Mouse (Mus musculus): ENCODE results near the gene Aanat. TPM values are rescaled to one million over a fixed set of nuclear protein-coding genes. Genes with fewer than 3 reads are reported as not detected.

Gene Aanat
- total RNA-seq (2018; cell fraction: chromatin; rRNA removed) = 1 to 10 TPM in 1 of 26 experiments, under 1 TPM in 1, not detected in 24; 0.59 to 1.3 TPM
- total RNA-seq (2018; cell fraction: cytosol; rRNA removed) = not detected
- 1 to 10 TPM in 1 of 26 experiments, under 1 TPM in 2, not detected in 23; 0.47 to 7.2 (median 0.50) TPM for total RNA-seq (2018; cell fraction: nucleus; rRNA removed)
- not detected in 3 replicates for polyA plus RNA-seq (2018)

GRCm38 (mm10) chr11:116586310-116586709 is at the start of gene Aanat:
Gene Aanat, plus strand, starts transcription at chr11:116586432.
- 79% methylated on average over 5 of the region's 5 CpGs for WGBS (ENCODE audit: missing documents)
- Histone ChIP-seq H3K36me3 (ENCODE audit: inconsistent target) (no peaks in the 10 kb centered on the region), H3K79me2 (ENCODE audit: inconsistent target) (no peaks in the 10 kb centered on the region), H3K4me3 (ENCODE audit: inconsistent target) (no peak within 1 kb of the TSS), H3K27ac (no peak within 1 kb of the TSS)

- Histone ChIP-seq H3K36me3 (ENCODE audit: inconsistent target) (no peaks in the 10 kb centered on the region), H3K79me2 (ENCODE audit: inconsistent target) (no peaks in the 10 kb centered on the region), H3K27ac (no peak overlapping the region), H3K4me3 (ENCODE audit: inconsistent target) (no peak overlapping the region)
- 97% methylated on average over 7 of the region's 7 CpGs for WGBS (ENCODE audit: missing documents)
Measured at GRCm38 (mm10) chr11:116536685-116537084, 49.5 kb upstream of the Aanat start.

DNA sequence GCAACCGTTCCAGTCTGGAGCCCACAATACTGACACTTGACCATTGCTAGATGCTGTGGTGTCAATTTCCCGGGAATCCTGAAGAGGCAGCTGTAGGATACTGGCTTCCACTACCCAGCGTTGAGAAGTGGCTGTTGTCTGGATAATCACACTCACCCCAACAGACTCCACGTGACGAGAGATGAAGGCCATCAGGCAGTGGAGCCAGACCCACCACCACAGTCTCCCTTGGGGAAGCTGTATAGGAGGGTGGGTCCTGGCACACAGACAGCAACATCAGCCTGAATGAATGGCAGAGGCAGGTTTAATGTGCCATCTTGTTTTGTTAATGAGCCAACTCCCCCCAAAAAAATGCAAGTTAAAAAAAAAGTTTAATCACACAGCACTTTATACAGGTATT is 48.8 kb upstream of the Aanat start:
- WGBS (ENCODE audit: missing documents) = 98% methylated on average over 5 of the region's 5 CpGs
- H3K36me3 ChIP-seq (ENCODE audit: inconsistent target) = no peaks in the 10 kb centered on the region
- no peak overlapping the region for H3K4me3 ChIP-seq (ENCODE audit: inconsistent target)
- no peak overlapping the region for H3K27ac ChIP-seq
- no peaks in the 10 kb centered on the region for H3K79me2 ChIP-seq (ENCODE audit: inconsistent target)

GRCm38 (mm10) chr11:116538142-116538735 is 48.0 kb upstream of the Aanat start:
- Histone ChIP-seq H3K36me3 (ENCODE audit: inconsistent target) (no peaks in the 10 kb centered on the region), H3K79me2 (ENCODE audit: inconsistent target) (no peaks in the 10 kb centered on the region), H3K4me3 (ENCODE audit: inconsistent target) (no peak overlapping the region), H3K27ac (no peak overlapping the region)
- WGBS (ENCODE audit: missing documents) = 96% methylated on average over 12 of the region's 12 CpGs

GRCm38 (mm10) chr11:116541183-116541582 is 45.0 kb upstream of the Aanat start:
- no peak overlapping the region for H3K27ac ChIP-seq
- peaks cover 16% of the 10 kb centered on the region; the same call in 1 of the 2 replicates for H3K36me3 ChIP-seq (ENCODE audit: inconsistent target)
- 96% methylated on average over 10 of the region's 11 CpGs for WGBS (ENCODE audit: missing documents)
- no peaks in the 10 kb centered on the region for H3K79me2 ChIP-seq (ENCODE audit: inconsistent target)
- H3K4me3 ChIP-seq (ENCODE audit: inconsistent target) = no peak overlapping the region

DNA sequence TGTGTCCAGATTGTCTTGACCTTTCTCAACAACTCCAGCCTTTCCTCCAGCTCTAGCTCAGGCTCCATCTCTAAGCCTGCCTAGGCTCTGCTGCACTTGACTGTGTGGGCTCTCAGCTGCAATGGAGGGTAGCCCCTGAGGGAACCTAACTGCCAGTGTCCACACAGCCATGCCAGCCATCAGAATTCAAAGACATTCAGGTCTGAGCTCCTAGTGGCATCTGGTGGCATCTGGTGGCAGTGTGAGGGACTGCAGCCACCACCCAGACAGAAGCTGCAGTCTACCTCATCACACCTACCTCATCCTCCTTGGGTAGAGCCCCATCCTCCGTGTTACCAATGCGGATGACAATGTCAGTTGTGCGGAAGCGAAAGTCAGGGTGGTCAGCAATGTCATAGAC is 43.1 kb upstream of the Aanat start:
- 84% methylated on average over 4 of the region's 4 CpGs for WGBS (ENCODE audit: missing documents)
- H3K4me3 ChIP-seq (ENCODE audit: inconsistent target) = no peak overlapping the region
- H3K27ac ChIP-seq = no peak overlapping the region
- H3K36me3 ChIP-seq (ENCODE audit: inconsistent target) = peaks cover 16% of the 10 kb centered on the region; the same call in 1 of the 2 replicates
- no peaks in the 10 kb centered on the region for H3K79me2 ChIP-seq (ENCODE audit: inconsistent target)

DNA sequence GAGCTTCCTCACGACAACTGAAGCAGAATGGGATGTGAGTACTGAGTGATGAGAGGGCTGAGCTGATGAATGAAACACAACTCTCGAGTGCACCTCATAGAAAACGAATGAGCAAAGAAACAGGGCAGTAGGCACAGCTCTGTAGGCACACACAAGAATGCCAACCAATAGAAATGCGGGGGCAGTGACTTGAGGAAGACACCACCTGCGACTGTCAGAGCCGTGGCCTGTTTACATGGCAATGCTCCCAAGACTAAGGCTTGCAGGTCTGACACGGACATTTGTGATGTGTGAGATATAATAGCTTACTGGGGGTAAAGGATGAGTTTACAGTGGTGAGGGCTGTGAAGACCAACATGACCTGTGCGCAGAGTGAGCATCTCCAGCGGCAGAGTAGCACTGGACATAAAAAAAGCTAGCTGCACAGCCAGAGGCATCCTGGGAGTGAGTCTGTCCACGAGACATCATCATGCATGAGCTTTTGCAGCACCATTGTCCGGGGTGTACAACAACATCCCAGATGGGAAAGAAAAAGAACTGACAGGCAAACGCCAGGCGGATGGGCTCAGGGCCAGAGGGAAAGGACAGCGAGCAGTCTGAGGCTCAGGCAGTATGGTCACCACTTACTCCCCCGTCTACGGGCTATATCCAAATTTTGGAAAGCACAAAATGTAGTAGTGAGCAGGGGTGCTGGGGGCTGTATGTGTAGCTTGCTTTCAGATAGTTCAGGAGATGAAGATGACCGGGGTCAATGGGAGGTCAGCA is 38.8 kb upstream of the Aanat start:
- no peak overlapping the region for H3K27ac ChIP-seq
- H3K36me3 ChIP-seq (ENCODE audit: inconsistent target) = peaks cover 16% of the 10 kb centered on the region; the same call in 1 of the 2 replicates
- H3K79me2 ChIP-seq (ENCODE audit: inconsistent target) = no peaks in the 10 kb centered on the region
- H3K4me3 ChIP-seq (ENCODE audit: inconsistent target) = no peak overlapping the region
- 93% methylated on average over 17 of the region's 17 CpGs for WGBS (ENCODE audit: missing documents)

DNA sequence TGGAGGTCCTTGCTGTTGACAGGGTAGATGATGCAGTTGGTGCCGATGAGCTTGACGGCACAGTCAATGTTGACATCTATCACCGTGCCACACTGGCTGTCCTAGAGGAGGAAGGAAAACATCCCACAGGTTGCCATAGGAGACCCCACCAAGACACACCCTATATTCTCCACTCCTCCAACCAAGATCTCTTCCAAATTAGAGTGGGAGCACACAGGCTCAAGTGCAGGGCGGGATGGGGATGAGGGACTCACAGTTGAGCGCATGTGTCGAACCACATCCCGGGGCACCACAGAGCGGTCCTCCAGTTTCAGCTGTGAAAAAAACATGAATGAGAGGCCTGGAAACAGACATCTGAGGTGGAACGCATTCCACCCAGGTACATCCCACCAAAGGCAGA is 37.5 kb upstream of the Aanat start:
- H3K27ac ChIP-seq = no peak overlapping the region
- peaks cover 13% of the 10 kb centered on the region; the same call in 1 of the 2 replicates for H3K36me3 ChIP-seq (ENCODE audit: inconsistent target)
- no peak overlapping the region for H3K4me3 ChIP-seq (ENCODE audit: inconsistent target)
- no peaks in the 10 kb centered on the region for H3K79me2 ChIP-seq (ENCODE audit: inconsistent target)
- WGBS (ENCODE audit: missing documents) = 95% methylated on average over 9 of the region's 9 CpGs

DNA sequence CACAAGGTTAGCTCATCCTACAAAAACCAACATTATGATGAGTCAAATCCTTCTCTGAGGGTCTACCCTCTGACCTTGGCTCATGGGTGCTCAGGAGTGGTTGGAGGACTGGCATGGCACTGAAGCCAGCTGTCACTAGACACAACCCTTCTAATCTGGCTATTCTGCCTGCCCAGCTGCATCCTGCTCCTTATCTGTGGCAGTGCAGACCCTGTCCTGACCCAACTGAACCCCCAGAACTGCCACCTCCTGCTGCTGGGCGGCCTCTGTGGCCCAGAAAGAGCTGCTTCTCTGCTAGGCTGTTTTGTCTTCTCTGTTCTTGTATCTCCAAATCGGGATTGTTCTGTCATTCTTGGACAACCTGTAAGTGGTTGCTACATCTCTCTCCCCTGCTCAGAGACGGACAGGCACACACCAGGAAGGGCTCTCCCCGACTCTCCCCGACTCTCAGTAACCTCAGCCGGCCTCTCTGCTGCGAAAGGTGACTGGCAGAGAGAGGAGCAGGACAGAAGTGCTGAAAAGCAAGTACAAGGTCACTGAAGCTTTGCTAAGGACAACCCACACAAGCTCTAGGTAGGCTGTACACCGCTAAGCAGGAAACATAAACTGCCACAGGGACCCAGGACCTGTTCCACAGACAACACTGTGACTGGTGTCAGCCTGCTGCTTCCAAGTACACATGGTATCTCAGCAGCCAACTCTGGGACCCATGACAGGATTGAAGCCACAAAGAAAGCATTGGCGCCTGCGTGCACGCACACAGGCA is 36.8 kb upstream of the Aanat start:
- H3K27ac ChIP-seq = no peak overlapping the region
- 67% methylated on average over 11 of the region's 11 CpGs for WGBS (ENCODE audit: missing documents)
- peaks cover 7% of the 10 kb centered on the region; the same call in 1 of the 2 replicates for H3K36me3 ChIP-seq (ENCODE audit: inconsistent target)
- no peak overlapping the region for H3K4me3 ChIP-seq (ENCODE audit: inconsistent target)
- no peaks in the 10 kb centered on the region for H3K79me2 ChIP-seq (ENCODE audit: inconsistent target)

GRCm38 (mm10) chr11:116550748-116551147 is 35.5 kb upstream of the Aanat start:
- 94% methylated on average over 7 of the region's 7 CpGs for WGBS (ENCODE audit: missing documents)
- H3K79me2 ChIP-seq (ENCODE audit: inconsistent target) = no peaks in the 10 kb centered on the region
- H3K36me3 ChIP-seq (ENCODE audit: inconsistent target) = no peaks in the 10 kb centered on the region
- no peak overlapping the region for H3K27ac ChIP-seq
- H3K4me3 ChIP-seq (ENCODE audit: inconsistent target) = no peak overlapping the region

GRCm38 (mm10) chr11:116552194-116552593 is 34.0 kb upstream of the Aanat start:
- no peak overlapping the region for H3K4me3 ChIP-seq (ENCODE audit: inconsistent target)
- H3K36me3 ChIP-seq (ENCODE audit: inconsistent target) = no peaks in the 10 kb centered on the region
- no peak overlapping the region for H3K27ac ChIP-seq
- no peaks in the 10 kb centered on the region for H3K79me2 ChIP-seq (ENCODE audit: inconsistent target)
- 100% methylated on average over 1 of the region's 1 CpGs for WGBS (ENCODE audit: missing documents)

- WGBS (ENCODE audit: missing documents) = 27% methylated on average over 11 of the region's 12 CpGs
- Histone ChIP-seq H3K27ac (no peak overlapping the region), H3K4me3 (ENCODE audit: inconsistent target) (no peak overlapping the region), H3K79me2 (ENCODE audit: inconsistent target) (no peaks in the 10 kb centered on the region), H3K36me3 (ENCODE audit: inconsistent target) (no peaks in the 10 kb centered on the region)
Measured at GRCm38 (mm10) chr11:116554171-116554878, 31.9 kb upstream of the Aanat start.

DNA sequence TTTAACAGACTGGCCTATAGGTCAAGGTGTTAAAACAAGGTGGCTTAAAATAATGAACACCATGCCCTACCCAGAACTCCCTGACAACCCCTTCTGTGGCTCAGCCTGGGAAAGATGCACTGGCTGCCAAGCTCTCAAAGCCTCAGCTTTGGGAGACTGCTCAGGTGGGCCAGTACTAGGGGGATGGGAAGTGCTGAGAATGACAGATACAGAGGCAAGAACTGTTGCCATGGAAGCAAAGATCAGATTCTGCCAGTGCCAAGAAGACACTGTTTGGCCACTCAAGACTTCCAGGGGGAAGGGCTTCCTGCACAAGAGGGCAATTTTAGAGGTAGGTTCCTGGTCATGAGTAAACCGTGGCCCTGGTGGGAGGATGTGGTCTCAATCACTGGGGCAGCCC is 30.7 kb upstream of the Aanat start:
- WGBS (ENCODE audit: missing documents) = 43% methylated on average over 1 of the region's 1 CpGs
- Histone ChIP-seq H3K4me3 (ENCODE audit: inconsistent target) (no peak overlapping the region), H3K27ac (no peak overlapping the region), H3K36me3 (ENCODE audit: inconsistent target) (no peaks in the 10 kb centered on the region), H3K79me2 (ENCODE audit: inconsistent target) (no peaks in the 10 kb centered on the region)

- H3K27ac ChIP-seq = no peak overlapping the region
- no peaks in the 10 kb centered on the region for H3K79me2 ChIP-seq (ENCODE audit: inconsistent target)
- WGBS (ENCODE audit: missing documents) = 89% methylated on average over 6 of the region's 6 CpGs
- no peaks in the 10 kb centered on the region for H3K36me3 ChIP-seq (ENCODE audit: inconsistent target)
- H3K4me3 ChIP-seq (ENCODE audit: inconsistent target) = no peak overlapping the region
Measured at GRCm38 (mm10) chr11:116556308-116556707, 29.9 kb upstream of the Aanat start.

Measured in macrophage (primary cell).